Mouse (Mus musculus) MEL-GATA-1-ER (cell line): ENCODE measurements around the gene Rnf168.
A peak's percentile ranks its signal among the peaks of the same experiment; 100 is the strongest.
"Not testable (repeated sequence)": the region's sequence is repeated elsewhere in the genome, so short reads cannot be mapped to it uniquely, and the experiment has no call there.

Experiments
- DNase-seq: peaks from one replicate; pipeline ENCODE4 v3.0.0-alpha.2; 2012; ENCODE audit warnings: low read depth; ENCODE audit errors: extremely low read depth

Gene Rnf168

DNA sequence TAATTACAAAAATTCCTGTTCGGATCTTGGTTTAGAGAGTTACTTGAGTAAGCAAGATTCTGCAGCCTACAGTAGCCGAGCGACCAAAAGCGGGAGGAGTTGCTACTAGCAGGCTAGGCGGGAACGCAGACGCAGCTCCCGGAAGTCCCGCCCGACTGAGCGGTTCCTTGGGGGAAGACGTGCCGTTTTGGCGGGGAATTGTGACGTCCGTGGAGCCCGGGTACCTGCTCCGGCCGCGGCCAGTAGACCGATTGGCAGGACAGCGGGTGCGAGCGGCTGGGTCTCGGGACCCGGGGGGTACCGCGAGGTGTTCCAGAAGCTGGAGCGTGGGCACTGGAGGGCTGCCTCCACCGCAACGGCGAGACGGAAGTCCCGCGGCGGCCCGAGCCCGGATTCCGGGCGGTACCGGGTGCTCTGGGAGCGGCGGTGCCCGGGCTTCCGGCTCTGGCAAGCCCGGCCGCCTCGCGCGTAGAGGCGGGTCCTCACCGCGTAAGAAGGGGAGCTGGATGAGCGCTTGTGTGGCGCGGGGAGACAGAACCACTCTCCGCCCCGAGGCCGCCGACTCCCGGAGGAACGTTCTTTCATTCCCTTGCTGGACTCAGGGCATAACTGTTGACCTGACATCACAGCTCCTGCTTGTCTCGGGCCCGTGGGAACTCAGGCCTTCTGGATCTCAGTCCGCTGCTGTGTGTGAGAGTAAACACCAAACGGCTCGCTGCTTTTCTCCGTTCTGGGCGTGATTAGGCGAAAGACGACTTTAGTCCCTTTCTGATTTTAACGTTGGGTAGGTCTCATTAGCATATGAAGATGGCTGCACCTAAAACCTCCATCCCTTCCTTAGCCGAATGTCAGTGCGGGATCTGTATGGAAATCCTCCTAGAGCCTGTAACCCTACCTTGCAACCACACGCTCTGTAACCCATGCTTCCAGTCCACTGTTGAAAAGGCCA lies at the start of gene Rnf168:
TSS of gene Rnf168 (plus strand) at position 152 of the 949 bp plus-strand sequence.
- peak; percentile 81 for DNase-seq

DNA sequence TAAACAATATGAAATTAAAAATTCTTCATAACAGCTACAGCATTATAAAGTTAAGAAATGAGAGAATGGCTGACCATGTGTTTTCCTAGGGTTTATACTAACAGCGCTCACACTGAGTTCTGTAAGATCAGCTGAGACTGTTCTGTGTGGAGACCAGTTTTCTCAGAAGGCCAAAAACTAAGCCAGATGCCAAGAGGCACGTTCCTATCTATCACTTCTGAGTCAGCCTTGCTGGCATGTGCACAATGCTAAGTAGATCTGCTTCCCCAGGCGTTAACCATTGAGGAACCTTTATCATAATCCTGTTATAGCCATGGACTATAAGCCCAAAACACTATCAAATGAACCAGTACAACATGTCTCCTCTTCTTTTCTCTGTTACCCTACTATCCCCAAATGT lies 45.2 kb upstream of the Rnf168 start:
- not testable (repeated sequence) for DNase-seq

- no peak for DNase-seq
These were observed 39.2 kb upstream of the Rnf168 start for GRCm38 (mm10) chr16:32237930-32238680.

- no peak for DNase-seq
These were observed 37.6 kb upstream of the Rnf168 start for GRCm38 (mm10) chr16:32239428-32240312.

GRCm38 (mm10) chr16:32243901-32244300 lies 33.4 kb upstream of the Rnf168 start:
- no peak for DNase-seq

DNA sequence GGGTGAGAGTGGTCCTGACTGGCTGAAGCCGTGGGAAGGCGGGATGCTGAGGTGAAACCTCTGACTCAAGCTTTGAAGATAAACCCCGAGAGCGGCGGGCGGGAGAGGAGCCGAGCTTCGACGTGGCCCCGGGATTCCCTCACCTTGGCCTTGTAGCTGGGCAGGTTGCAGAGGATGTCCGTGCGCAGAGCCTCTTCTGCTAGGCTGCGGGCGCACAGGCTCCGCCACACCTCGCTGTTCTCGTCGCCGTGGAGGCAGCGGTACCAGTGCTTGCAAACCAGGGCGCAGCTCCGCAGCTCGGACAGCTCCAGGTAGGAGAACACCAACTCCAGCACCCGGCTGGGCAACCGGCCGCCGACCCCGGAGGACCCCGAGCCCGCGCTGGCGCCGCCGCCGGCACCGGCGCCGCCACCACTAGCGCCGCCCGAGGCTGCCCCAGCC lies 30.9 kb upstream of the Rnf168 start:
- DNase-seq = peak; percentile 31

DNA sequence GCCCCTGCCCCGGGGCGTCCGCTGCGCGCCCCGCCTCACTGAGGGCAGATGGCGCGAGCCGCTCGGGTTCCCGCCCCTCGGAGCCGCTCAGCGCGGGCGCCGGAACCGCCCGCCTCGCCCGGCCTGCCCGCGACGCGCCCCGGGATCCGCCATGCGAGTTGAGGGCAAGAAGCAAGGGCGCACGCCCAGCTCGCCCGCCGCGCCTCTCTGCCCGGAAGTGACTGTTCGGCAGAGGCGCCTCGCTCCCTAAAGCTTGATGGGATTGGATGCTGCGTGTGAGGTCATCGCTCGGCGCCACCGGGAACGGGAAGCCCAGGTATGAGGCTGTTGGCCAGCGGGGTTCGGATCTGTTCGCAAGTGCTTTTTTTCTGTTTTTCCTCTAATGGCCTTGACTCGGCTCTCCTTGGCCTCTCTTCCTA lies 30.3 kb upstream of the Rnf168 start, which contains the start of the genes Fbxo45 and Wdr53:
TSS of gene Fbxo45 (minus strand) at position 207 of the 419 bp plus-strand sequence.
TSS of gene Wdr53 (plus strand) at position 276 of the 419 bp plus-strand sequence.
- peak; percentile 88 for DNase-seq

DNA sequence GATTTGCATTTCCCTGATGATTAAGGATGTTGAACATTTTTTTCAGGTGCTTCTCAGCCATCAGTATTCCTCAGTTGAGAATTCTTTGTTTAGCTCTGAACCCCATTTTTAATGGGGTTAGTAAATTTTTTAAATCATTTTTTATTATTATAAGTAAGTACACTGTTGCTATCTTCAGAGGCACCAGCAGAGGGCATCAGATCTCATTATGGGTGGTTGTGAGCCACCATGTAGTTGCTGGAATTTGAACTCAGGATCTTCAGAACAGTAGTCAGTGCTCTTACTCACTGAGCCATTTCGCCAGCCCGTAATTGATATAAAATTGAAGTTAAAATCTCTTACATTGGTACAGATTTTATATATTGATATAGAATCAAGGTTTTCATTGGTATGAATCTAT lies 13.0 kb upstream of the Rnf168 start:
- DNase-seq = not testable (repeated sequence)

DNA sequence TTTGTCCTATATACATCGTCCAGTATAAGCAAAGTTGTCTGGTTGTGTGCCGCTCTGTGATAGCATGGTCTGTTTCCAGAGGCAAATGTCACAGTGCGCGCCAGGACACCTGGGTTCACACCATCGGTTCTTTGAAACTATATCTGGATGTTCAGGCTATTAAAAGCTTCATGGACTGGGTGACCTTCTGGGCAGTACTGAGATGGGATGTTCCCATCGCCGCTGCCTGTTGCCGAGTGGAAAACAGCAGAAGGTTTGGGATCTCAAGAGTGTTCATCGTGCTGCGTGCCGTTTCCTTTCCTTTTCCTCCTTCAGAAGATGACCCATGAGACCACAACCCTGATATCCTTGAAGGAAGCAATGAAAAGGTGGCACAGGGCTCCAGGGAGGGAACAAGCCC lies 6.0 kb upstream of the Rnf168 start, which contains the start of gene Smco1:
TSS of gene Smco1 (plus strand) at position 178 of the 400 bp plus-strand sequence.
- no peak for DNase-seq

GRCm38 (mm10) chr16:32273338-32273737 lies 3.9 kb upstream of the Rnf168 start:
- DNase-seq = no peak

GRCm38 (mm10) chr16:32275041-32275440 lies 2.2 kb upstream of the Rnf168 start:
- DNase-seq = no peak

DNA sequence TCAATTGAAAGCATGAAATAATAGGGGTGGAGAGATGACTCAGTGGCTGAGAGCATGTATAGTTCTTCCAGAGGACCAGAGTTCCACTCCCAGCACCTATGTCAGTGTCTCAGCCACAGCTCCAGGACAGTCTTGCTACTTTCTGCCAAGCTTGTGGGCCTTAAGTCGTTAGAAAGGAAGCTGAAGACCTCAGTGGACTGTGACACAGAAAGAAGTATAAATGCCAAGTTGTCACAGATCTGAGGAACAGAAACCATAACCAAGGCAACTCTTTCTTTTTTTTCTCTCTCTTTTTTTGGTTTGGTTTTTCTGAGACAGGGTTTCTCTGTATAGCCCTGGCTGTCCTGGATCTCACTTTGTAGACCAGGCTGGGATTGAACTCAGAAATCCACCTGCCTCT lies 1.4 kb upstream of the Rnf168 start:
- DNase-seq = no peak

DNA sequence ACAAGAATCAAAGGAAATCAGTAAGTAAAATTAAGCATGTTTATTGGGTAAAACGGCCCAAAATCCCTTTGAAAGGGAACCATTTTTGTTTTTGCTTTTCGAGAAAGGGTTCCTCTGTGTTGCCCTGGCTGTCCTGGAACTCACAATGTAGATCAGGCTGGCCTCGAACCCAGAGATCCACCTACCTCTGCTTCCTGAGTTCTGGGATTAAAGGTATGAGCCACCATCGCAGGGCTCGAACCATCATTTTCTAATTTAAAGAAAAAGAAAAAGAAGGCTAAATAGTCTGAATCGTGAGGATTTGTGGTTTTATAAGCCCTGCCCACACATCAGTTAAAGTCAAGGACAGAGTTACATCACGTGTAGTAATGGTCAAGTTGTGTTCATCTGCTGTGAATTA lies 1.1 kb downstream of the Rnf168 start:
- no peak for DNase-seq

DNA sequence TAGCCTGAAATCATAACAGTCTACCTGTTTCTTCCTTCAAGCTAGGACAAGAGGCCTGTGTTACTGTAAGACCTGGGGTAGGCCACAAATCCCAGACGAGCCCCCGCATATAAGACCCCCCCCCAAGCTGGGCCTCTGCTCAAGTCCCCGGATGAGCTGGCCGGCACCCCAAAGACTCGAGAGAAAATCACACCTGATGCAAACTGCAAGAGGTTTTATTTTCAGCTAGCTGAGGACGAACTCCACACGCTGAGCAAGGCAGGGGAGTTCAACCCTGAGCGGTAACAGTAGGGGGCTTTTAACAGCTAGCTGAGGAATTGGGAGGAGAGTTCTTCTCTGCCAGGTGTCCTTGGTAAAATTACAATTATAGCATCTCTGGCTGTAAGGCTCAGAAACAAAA lies 3.0 kb downstream of the Rnf168 start:
- DNase-seq = no peak

DNA sequence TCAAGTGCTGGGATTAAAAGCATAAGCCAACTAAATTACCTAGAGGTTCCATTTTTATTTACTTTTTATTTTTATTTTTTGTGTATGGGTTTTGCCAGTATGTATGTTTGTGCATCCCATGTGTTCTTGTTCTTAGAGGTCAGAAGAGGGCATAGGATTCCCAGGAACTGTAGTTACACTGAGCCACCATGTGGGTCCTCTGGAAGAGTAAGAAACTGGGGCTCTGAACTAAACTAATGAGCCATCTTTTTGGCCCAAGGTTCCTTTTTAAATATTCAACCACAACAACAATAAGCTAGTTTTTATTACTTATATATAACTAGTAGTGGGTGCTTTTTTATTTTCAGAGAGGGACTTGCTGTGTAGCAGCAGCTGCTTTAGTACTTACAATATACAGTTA lies 5.3 kb downstream of the Rnf168 start:
- no peak for DNase-seq

DNA sequence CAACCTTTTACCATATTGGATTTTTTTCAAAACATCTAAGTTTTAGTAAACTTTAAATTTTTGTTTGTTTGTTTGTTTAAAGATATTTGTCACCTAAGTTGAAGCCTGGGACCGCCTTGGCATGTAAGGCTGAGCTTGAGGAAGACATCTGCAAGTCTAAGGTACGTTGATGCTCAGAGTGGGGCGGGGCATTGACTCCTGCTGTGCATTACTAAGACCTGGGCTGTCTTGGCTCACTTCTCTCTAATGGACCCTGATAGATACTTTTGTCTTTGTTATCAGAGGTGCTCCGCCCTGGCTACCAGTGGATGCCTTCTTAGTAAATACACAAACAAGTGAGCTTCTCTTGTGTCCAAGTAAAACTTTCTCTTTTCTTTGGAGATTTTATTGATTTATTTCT lies 14.6 kb downstream of the Rnf168 start:
- DNase-seq = no peak

GRCm38 (mm10) chr16:32299617-32300016 lies 22.4 kb downstream of the Rnf168 start:
- DNase-seq = not testable (repeated sequence)

DNA sequence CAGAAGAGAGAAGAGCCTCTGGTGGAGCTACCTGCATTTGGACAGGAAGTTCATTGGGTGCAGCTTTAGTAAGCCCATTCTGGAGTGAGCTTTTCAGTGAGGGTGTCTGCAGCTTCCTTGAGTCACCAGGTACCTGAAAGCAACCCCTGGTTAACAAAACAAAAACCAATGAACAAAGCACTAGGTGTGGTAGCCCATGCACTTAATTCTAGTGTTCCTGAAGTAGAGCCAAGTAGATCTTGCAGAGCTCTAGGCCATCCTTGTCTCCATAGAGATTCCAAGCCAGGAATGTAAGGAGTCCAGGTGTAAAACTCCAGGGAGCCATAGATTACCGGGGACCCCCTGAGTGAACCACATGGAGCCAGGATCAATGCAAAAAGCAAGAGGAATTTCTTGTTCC lies 25.8 kb downstream of the Rnf168 start:
- no peak for DNase-seq

- no peak for DNase-seq
These were observed 26.6 kb downstream of the Rnf168 start for GRCm38 (mm10) chr16:32303886-32304285.

DNA sequence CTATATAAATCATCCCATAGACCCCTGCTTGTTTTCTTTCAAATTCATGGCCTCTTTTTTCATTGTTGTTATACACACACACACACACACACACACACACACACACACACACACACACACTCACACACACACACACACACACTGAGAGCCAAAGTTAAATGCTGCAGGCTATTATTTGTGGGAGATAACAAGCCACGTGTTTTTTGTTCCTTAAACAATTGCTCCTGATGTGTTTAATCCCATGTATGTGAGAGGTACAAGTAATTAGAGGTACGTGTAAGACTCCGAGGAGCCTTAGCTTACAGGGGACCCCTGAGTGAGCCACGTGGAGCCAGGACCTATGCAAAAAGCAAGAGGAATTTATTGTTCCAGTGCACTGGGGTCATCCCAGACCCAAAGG lies 34.7 kb downstream of the Rnf168 start:
- DNase-seq = no peak

GRCm38 (mm10) chr16:32312386-32312785 lies 35.1 kb downstream of the Rnf168 start:
- DNase-seq = no peak
